Mouse (Mus musculus): ENCODE data around the gene Epas1.
A peak's percentile ranks its signal among the peaks of the same experiment; 100 is the strongest.

Epas1 gene

GRCm38 (mm10) chr17:86787805-86788204 is 34.3 kb downstream of the Epas1 start:
- no peak for DNase-seq (ENCODE audit: low spot score)

- DNase-seq (ENCODE audit: low spot score) = no peak
These were observed 34.8 kb downstream of the Epas1 start for GRCm38 (mm10) chr17:86788316-86788715.

- DNase-seq (ENCODE audit: low spot score) = no peak
These were observed 38.4 kb downstream of the Epas1 start for GRCm38 (mm10) chr17:86791925-86792324.

GRCm38 (mm10) chr17:86795773-86796172 is 42.3 kb downstream of the Epas1 start:
- DNase-seq (ENCODE audit: low spot score) = peak; percentile 23

GRCm38 (mm10) chr17:86797031-86797430 is 43.5 kb downstream of the Epas1 start:
- DNase-seq (ENCODE audit: low spot score) = no peak

GRCm38 (mm10) chr17:86798460-86798859 is 45.0 kb downstream of the Epas1 start:
- DNase-seq (ENCODE audit: low spot score) = no peak

- no peak for DNase-seq (ENCODE audit: low spot score)
These were observed 45.5 kb downstream of the Epas1 start for GRCm38 (mm10) chr17:86798951-86799350.

- no peak for DNase-seq (ENCODE audit: low spot score)
These were observed 47.0 kb downstream of the Epas1 start for GRCm38 (mm10) chr17:86800535-86800934.

GRCm38 (mm10) chr17:86801213-86801815 is 47.8 kb downstream of the Epas1 start:
- DNase-seq (ENCODE audit: low spot score) = peak; percentile 42

- no peak for DNase-seq (ENCODE audit: low spot score)
These were observed 48.4 kb downstream of the Epas1 start for GRCm38 (mm10) chr17:86801876-86802275.

GRCm38 (mm10) chr17:86802351-86802985 is 49.0 kb downstream of the Epas1 start:
- DNase-seq (ENCODE audit: low spot score) = peak; percentile 42

GRCm38 (mm10) chr17:86803147-86803546 is 49.6 kb downstream of the Epas1 start:
- DNase-seq (ENCODE audit: low spot score) = no peak

- no peak for DNase-seq (ENCODE audit: low spot score)
These were observed 50.2 kb downstream of the Epas1 start for GRCm38 (mm10) chr17:86803653-86804052.

- peak; percentile 74 for DNase-seq (ENCODE audit: low spot score)
These were observed 58.5 kb downstream of the Epas1 start for GRCm38 (mm10) chr17:86812029-86812428.

GRCm38 (mm10) chr17:86814320-86814719 is 60.8 kb downstream of the Epas1 start:
- DNase-seq (ENCODE audit: low spot score) = peak; percentile 22

- no peak for DNase-seq (ENCODE audit: low spot score)
These were observed 61.7 kb downstream of the Epas1 start for GRCm38 (mm10) chr17:86815016-86815865.

GRCm38 (mm10) chr17:86822017-86822737 is 68.7 kb downstream of the Epas1 start:
- DNase-seq (ENCODE audit: low spot score) = no peak

GRCm38 (mm10) chr17:86824502-86825162 is 71.1 kb downstream of the Epas1 start:
- DNase-seq (ENCODE audit: low spot score) = no peak

- no peak for DNase-seq (ENCODE audit: low spot score)
These were observed 71.8 kb downstream of the Epas1 start for GRCm38 (mm10) chr17:86825163-86825902.

GRCm38 (mm10) chr17:86826376-86826775 is 72.9 kb downstream of the Epas1 start:
- DNase-seq (ENCODE audit: low spot score) = no peak

Measured in adipocyte (in vitro differentiated cells).